Mouse (Mus musculus) liver, adult 2 months (tissue): ENCODE measurements around the gene Nfat5. TPM values are rescaled to one million over a fixed set of nuclear protein-coding genes. Genes with fewer than 3 reads are reported as not detected.

Source experiments
- DNase-seq: peaks from one replicate; pipeline ENCODE4 v3.0.0-alpha.2; 2011; ENCODE audit warnings: low read depth, low spot score; ENCODE audit errors: extremely low read depth
- H3K27ac ChIP-seq: fragments of 200-500 bp; replicated peaks from 2 replicates; pipeline ENCODE4 v1.5.1; 2012; ENCODE audit warnings: low read depth, mild to moderate bottlenecking, control low read depth, inconsistent platforms, low read length; ENCODE audit not compliant: insufficient read depth
- H3K27me3 ChIP-seq: fragments of 200-500 bp; 2 replicates; pipeline ENCODE4 v1.6.1; 2012; ENCODE audit warnings: mild to moderate bottlenecking, moderate library complexity, low read length, inconsistent platforms; ENCODE audit not compliant: control insufficient read depth, insufficient read depth
- H3K36me3 ChIP-seq: fragments of 200-500 bp; 2 replicates; pipeline ENCODE4 v1.6.1; 2012; ENCODE audit warnings: low read length, inconsistent platforms; ENCODE audit not compliant: control insufficient read depth, insufficient read depth
- H3K4me1 ChIP-seq: fragments of 200-500 bp; 2 replicates; pipeline ENCODE4 v1.6.1; 2011; ENCODE audit warnings: low read length; ENCODE audit not compliant: control insufficient read depth, insufficient read depth
- H3K4me3 ChIP-seq: fragments of 200-500 bp; 2 replicates; pipeline ENCODE4 v1.5.1; 2011; ENCODE audit warnings: low read depth, mild to moderate bottlenecking, control low read depth, low read length, moderate library complexity; ENCODE audit not compliant: insufficient read depth
- H3K79me2 ChIP-seq: fragments of 200-500 bp; 2 replicates; pipeline ENCODE4 v1.6.1; 2012; ENCODE audit warnings: inconsistent platforms, mild to moderate bottlenecking, low read length, moderate library complexity; ENCODE audit not compliant: control insufficient read depth, insufficient read depth
- H3K9ac ChIP-seq: fragments of 200-500 bp; 2 replicates; pipeline ENCODE4 v1.6.1; 2012; ENCODE audit warnings: low read depth, mild to moderate bottlenecking, control low read depth, inconsistent platforms, low read length
- CTCF ChIP-seq: fragments of 200-500 bp; IDR thresholded peaks from 2 replicates; pipeline ENCODE4 v1.5.1; 2011; ENCODE audit warnings: low read depth, low read length, control low read depth
- POLR2A ChIP-seq: fragments of 200-500 bp; IDR thresholded peaks from 2 replicates; pipeline ENCODE4 v1.6.1; 2011; ENCODE audit warnings: low read length, control low read depth; ENCODE audit not compliant: insufficient read depth; ENCODE audit errors: extremely low read depth
- WGBS: fragments of 180-500 bp; shearing (Covaris S2); methylation state at CpG from one replicate; pipeline ENCODE4 v1.1.7; 2018; 5-methylcytosine and 5-hydroxymethylcytosine counted together
- polyA plus RNA-seq: library from polyadenylated mRNA; depleted of rRNA; stranded (reverse); fragments of >200 nt; gene quantifications from 2 replicates; pipeline ENCODE4 v1.2.3, GENCODE M21; 2012
- total RNA-seq: library from RNA; depleted of rRNA; stranded (reverse); fragments of >200 nt; gene quantifications from 2 replicates; pipeline ENCODE4 v1.2.3, GENCODE M21; 2014

Gene Nfat5
- total and polyA plus RNA-seq, 2 experiments, result 9.4 to 9.7 TPM

DNA sequence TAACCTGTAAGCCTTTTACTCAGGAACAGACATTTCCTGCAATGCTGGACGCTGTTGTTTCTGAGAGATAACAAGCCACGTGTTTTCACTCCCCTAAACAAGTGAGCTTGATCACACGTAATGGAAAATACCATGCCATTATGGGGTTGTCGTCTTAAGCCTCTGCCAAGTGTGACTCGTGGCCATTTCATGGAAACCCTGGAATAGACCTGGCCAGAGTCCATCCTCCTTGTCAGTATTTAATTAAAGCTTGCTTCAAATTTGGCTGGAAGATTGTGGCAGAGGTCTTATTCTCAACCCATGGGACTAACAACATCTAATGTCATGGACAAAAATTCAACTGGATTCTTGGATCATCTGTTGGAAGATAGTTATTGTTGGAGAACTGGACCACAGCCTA lies 92.9 kb downstream of the Nfat5 start:
- no peaks in the 10 kb centered on the region for H3K79me2 ChIP-seq
- H3K4me1 ChIP-seq, result no peaks in the 10 kb centered on the region
- 49% methylated on average over 5 of the region's 5 CpGs for WGBS
- H3K36me3 ChIP-seq, result no peaks in the 10 kb centered on the region
- no peak overlapping the region for H3K27ac ChIP-seq
- no peak for DNase-seq
- H3K27me3 ChIP-seq, result no peaks in the 10 kb centered on the region
- TF ChIP-seq CTCF, result no peak
- no peak for TF ChIP-seq POLR2A
- no peak overlapping the region for H3K9ac ChIP-seq
- H3K4me3 ChIP-seq, result no peak overlapping the region

DNA sequence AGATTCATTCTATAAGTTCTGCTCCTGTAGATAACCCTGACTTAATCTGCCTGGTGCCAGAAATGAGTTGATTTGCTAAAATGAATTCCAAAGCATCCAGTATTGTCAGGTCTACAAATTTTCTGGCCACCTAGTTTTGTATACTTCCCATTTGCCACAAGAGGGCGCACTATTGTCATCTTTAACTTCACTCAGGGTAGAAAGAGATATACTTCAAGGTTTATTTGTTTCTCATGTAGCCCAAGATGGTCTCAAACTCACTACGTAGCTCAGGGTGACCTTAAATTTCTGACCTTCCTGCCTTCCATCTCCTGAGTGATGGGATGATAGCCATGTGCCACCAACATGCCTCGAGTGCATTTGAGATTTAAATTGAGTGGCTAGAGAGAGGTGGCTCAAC lies 93.4 kb downstream of the Nfat5 start:
- Histone ChIP-seq H3K4me1 (no peaks in the 10 kb centered on the region), H3K79me2 (no peaks in the 10 kb centered on the region), H3K36me3 (no peaks in the 10 kb centered on the region), H3K27me3 (no peaks in the 10 kb centered on the region), H3K4me3 (no peak overlapping the region), H3K27ac (no peak overlapping the region), H3K9ac (no peak overlapping the region)
- no peak for TF ChIP-seq POLR2A
- TF ChIP-seq CTCF, result peak; percentile 43
- 30% methylated on average over 3 of the region's 3 CpGs for WGBS
- peak; percentile 45 for DNase-seq

DNA sequence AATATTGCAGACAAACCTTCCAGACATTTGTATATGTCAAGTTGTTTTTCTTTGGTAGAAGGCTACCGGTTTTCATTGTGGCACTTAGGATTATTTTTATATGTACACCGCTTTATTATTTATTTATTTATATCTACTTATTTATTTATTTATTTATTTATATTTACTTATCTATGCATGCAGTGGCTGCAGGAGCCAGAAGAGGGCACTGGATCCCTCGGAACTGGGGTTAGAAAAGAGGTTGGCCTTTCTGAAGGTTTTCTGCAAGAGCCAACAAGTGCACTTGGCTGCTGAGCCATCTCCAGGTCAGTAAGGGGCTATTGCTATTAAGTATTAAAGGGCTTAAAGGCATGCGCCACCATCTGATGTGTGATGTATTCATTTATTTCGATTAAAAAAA lies 94.6 kb downstream of the Nfat5 start:
- no peaks in the 10 kb centered on the region for H3K27me3 ChIP-seq
- no peak overlapping the region for H3K27ac ChIP-seq
- 64% methylated on average over 5 of the region's 5 CpGs for WGBS
- H3K79me2 ChIP-seq, result no peaks in the 10 kb centered on the region
- no peaks in the 10 kb centered on the region for H3K4me1 ChIP-seq
- H3K9ac ChIP-seq, result no peak overlapping the region
- no peaks in the 10 kb centered on the region for H3K36me3 ChIP-seq
- TF ChIP-seq POLR2A (no peak), CTCF (peak; percentile 36)
- peak; percentile 21 for DNase-seq
- H3K4me3 ChIP-seq, result no peak overlapping the region

DNA sequence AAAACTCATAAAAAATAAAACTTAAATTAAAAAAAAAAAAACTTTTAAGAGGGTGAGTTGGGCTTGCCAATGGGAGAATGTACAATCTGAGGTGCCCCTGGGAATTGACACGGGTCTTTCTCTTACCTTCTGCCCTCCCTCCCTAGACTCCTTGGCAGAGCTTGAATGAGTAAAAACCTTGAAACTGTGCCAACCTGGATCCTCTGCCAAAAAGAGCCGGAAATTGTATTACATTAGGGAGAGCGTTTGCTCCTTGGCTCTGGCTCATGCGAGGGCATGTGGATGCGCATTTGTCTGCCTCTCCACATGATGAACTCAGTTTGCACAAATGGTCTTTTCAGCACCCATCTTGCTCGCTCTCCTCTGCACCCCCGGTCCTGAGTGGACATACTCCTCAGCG lies 96.3 kb downstream of the Nfat5 start:
- Histone ChIP-seq H3K4me3 (no peak overlapping the region), H3K27ac (no peak overlapping the region), H3K4me1 (no peaks in the 10 kb centered on the region), H3K36me3 (no peaks in the 10 kb centered on the region), H3K27me3 (no peaks in the 10 kb centered on the region), H3K9ac (no peak overlapping the region), H3K79me2 (no peaks in the 10 kb centered on the region)
- TF ChIP-seq CTCF, result no peak
- TF ChIP-seq POLR2A, result no peak
- 35% methylated on average over 8 of the region's 8 CpGs for WGBS
- peak; percentile 31 for DNase-seq

DNA sequence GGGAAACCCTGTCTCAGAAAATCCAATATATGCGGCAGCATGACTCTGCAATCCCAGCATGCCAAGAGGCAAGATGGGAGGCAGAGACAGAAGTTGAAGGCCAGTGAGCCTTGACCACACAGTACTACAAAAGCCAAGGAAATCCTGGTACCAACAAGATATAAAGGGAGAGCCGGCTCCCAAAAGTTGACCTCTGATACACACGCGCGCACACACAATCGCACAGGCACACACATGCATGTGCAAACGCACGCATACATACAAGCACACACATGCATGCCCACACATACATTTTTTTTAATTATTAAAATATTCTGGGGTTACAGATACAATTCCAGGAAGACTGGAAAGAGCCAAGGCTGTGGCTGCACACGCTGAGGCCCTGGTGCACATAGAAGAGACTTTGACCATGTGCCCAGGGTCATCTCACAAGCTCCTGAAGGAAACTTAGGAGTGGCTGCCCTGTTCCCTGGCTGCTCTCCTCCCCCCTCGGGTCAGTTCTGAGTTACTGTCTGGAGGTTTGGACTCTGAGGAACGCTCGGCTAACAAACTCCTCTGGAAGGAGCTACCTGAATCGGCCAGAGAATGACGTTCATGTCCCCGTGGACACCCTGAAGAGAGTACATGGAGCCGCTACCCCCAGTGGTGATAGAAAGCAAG lies 97.3 kb downstream of the Nfat5 start:
- Histone ChIP-seq H3K4me3 (no peak overlapping the region), H3K36me3 (no peaks in the 10 kb centered on the region), H3K4me1 (no peaks in the 10 kb centered on the region), H3K79me2 (no peaks in the 10 kb centered on the region), H3K27ac (no peak overlapping the region), H3K9ac (no peak overlapping the region), H3K27me3 (no peaks in the 10 kb centered on the region)
- 94% methylated on average over 16 of the region's 16 CpGs for WGBS
- DNase-seq, result no peak
- TF ChIP-seq POLR2A, result no peak
- no peak for TF ChIP-seq CTCF

DNA sequence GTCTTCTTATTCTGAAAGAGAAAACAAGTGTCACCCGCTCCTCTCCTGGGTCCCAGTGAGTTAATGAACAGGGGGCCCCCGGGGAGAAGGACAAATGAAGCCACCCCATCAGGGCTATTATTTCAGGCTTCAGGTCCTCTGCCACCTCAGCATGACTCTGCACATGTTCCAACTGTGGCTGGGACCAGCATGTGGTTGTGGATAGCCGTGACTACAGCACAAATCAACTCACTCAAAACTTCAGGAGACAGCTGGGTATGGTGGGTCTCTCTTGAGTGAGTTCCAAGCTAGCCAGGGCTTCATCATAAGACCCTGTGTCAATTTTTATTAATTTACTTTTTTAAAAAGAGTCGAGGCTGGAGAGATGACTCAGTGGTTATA lies 97.9 kb downstream of the Nfat5 start:
- H3K79me2 ChIP-seq, result no peaks in the 10 kb centered on the region
- H3K4me3 ChIP-seq, result no peak overlapping the region
- 74% methylated on average over 4 of the region's 4 CpGs for WGBS
- no peak overlapping the region for H3K27ac ChIP-seq
- no peak overlapping the region for H3K9ac ChIP-seq
- H3K4me1 ChIP-seq, result no peaks in the 10 kb centered on the region
- no peaks in the 10 kb centered on the region for H3K27me3 ChIP-seq
- DNase-seq, result no peak
- no peak for TF ChIP-seq POLR2A
- H3K36me3 ChIP-seq, result no peaks in the 10 kb centered on the region
